Mouse (Mus musculus): ENCODE results near the gene Zfp683. TPM values are rescaled to one million over a fixed set of nuclear protein-coding genes. Genes with fewer than 3 reads are reported as not detected.
A peak's percentile ranks its signal among the peaks of the same experiment; 100 is the strongest.

Gene Zfp683
- total and polyA plus RNA-seq, 3 experiments, result 0.16 TPM; not detected in 2

- dilution Hi-C loops (cut with MboI; ENCODE audit: extremely low pct_ligation_motif_present, extremely low pct_unique_long_range_greater_than_20kb, low sequenced_read_pairs), result no loop called here
- in situ Hi-C loops (cut with MboI; ENCODE audit: low pct_ligation_motif_present, low pct_unique_long_range_greater_than_20kb, low sequenced_read_pairs), result loop anchor here (5.0 kb wide), 2 partner anchors 41 to 86 kb away; no protein-coding TSS in a partner anchor
Measured at GRCm38 (mm10) chr4:134035953-134036352, 17.7 kb upstream of the Zfp683 start.

GRCm38 (mm10) chr4:134041317-134042123, 12.1 kb upstream of the Zfp683 start:
- in situ Hi-C loops (cut with MboI; ENCODE audit: low pct_ligation_motif_present, low pct_unique_long_range_greater_than_20kb, low sequenced_read_pairs), result no loop called here
- Histone ChIP-seq H3K9me3 (replicated peaks; ENCODE audit: low read length) (peaks cover 10% of the 10 kb centered on the region), H3K4me2 (ENCODE audit: insufficient read depth, low read depth, poor library complexity, severe bottlenecking) (no peak overlapping the region), H3K27me3 (replicated peaks) (no peaks in the 10 kb centered on the region), H3K4me1 (ENCODE audit: control insufficient read depth in 1 of 2, insufficient read depth in 2 of 2) (peaks cover 0 to 18% of the 10 kb centered on the region in 2 experiments; a peak in 2 of 4 replicates), H3K4me3 (replicated peaks in 1 of 3; ENCODE audit: low read depth in 2 of 3, low read length in 2 of 3, poor library complexity in 1 of 3) (no peak overlapping the region), H3K79me2 (replicated peaks; ENCODE audit: control insufficient read depth, extremely low read depth, insufficient read depth, poor library complexity, severe bottlenecking) (no peaks in the 10 kb centered on the region), H3K27ac (ENCODE audit: insufficient read depth, low read depth) (no peak overlapping the region), H3K9ac (ENCODE audit: insufficient read depth, low read depth) (no peak overlapping the region), H3K36me3 (replicated peaks in 1 of 2; ENCODE audit: control insufficient read depth in 1 of 2, insufficient read depth in 1 of 2, low read length in 1 of 2) (no peaks in the 10 kb centered on the region)
- DNase-seq (ENCODE audit: extremely low read depth), result no peak
- TF ChIP-seq MAX (IDR thresholded peaks at IDR 0.05; ENCODE audit: low read length) (no peak), ETS1 (conservative IDR thresholded peaks at IDR 0.05; ENCODE audit: low read depth, low read length) (peak; percentile 56), ZNF384 (IDR thresholded peaks at IDR 0.05; ENCODE audit: low read depth, low read length) (no peak), BHLHE40 (IDR thresholded peaks at IDR 0.05; ENCODE audit: low read depth, low read length) (peak; percentile 38; the same call in 1 of the 2 replicates), POLR2AphosphoS2 (IDR thresholded peaks at IDR 0.05; ENCODE audit: low read depth, low read length) (no peak)
- dilution Hi-C loops (cut with MboI; ENCODE audit: extremely low pct_ligation_motif_present, extremely low pct_unique_long_range_greater_than_20kb, low sequenced_read_pairs), result no loop called here

More at GRCm38 (mm10) chr4:134035953-134036352, 17.7 kb upstream of the Zfp683 start:
- no peak overlapping the region for H3K9ac ChIP-seq (ENCODE audit: insufficient read depth, low read depth)
- no peaks in the 10 kb centered on the region for H3K4me1 ChIP-seq (ENCODE audit: control insufficient read depth in 1 of 2, insufficient read depth in 2 of 2)
- H3K4me3 ChIP-seq (replicated peaks in 1 of 3; ENCODE audit: low read depth in 2 of 3, low read length in 2 of 3, poor library complexity in 1 of 3), result no peak overlapping the region
- peak; percentile 69 for DNase-seq (ENCODE audit: extremely low read depth)
- H3K9me3 ChIP-seq (replicated peaks; ENCODE audit: low read length), result peaks cover 2% of the 10 kb centered on the region
- no peak overlapping the region for H3K27ac ChIP-seq (ENCODE audit: insufficient read depth, low read depth)
- H3K4me2 ChIP-seq (ENCODE audit: insufficient read depth, low read depth, poor library complexity, severe bottlenecking), result no peak overlapping the region
- no peaks in the 10 kb centered on the region for H3K79me2 ChIP-seq (replicated peaks; ENCODE audit: control insufficient read depth, extremely low read depth, insufficient read depth, poor library complexity, severe bottlenecking)
- TF ChIP-seq RAD21 (IDR thresholded peaks at IDR 0.05; ENCODE audit: low read depth, low read length) (peak; percentile 96), ZNF384 (IDR thresholded peaks at IDR 0.05; ENCODE audit: low read depth, low read length) (no peak), JUND (conservative IDR thresholded peaks at IDR 0.05; ENCODE audit: low read depth, low read length) (no peak), CHD1 (IDR thresholded peaks at IDR 0.05; ENCODE audit: low read depth, low read length) (no peak), IRF4 (IDR thresholded peaks at IDR 0.05; ENCODE audit: low read depth, low read length) (0 out of 2 replicates have a peak, but pooled peaks have one; percentile 15), E2F4 (IDR thresholded peaks at IDR 0.05; ENCODE audit: insufficient replicate concordance, low read depth, low read length) (no peak), SMC3 (IDR thresholded peaks at IDR 0.05; ENCODE audit: low read depth, low read length) (peak; percentile 97), ZC3H11A (IDR thresholded peaks at IDR 0.05; ENCODE audit: low read depth, low read length) (peak; percentile 86), CTCF (conservative IDR thresholded peaks at IDR 0.05 in 1 of 2, IDR thresholded peaks at IDR 0.05 in 1 of 2; ENCODE audit: low read depth in 2 of 2, low read length in 2 of 2) (peak; percentile 83 to 97)
- H3K36me3 ChIP-seq (replicated peaks in 1 of 2; ENCODE audit: control insufficient read depth in 1 of 2, insufficient read depth in 1 of 2, low read length in 1 of 2), result no peaks in the 10 kb centered on the region
- peaks cover 13% of the 10 kb centered on the region for H3K27me3 ChIP-seq (replicated peaks)
